Mouse (Mus musculus) bone marrow macrophage, adult 2 months (primary cell): ENCODE results near the gene Vps37b.

ENCODE experiments used
- CTCF ChIP-seq: IDR thresholded peaks from 2 replicates; pipeline ENCODE4 v1.5.1; 2012; ENCODE audit warnings: low read depth, mild to moderate bottlenecking, low read length, moderate library complexity
- POLR2A ChIP-seq: IDR thresholded peaks from 2 replicates; pipeline ENCODE4 v1.6.1; 2012; ENCODE audit warnings: mild to moderate bottlenecking, low read depth, low read length, borderline replicate concordance

DNA sequence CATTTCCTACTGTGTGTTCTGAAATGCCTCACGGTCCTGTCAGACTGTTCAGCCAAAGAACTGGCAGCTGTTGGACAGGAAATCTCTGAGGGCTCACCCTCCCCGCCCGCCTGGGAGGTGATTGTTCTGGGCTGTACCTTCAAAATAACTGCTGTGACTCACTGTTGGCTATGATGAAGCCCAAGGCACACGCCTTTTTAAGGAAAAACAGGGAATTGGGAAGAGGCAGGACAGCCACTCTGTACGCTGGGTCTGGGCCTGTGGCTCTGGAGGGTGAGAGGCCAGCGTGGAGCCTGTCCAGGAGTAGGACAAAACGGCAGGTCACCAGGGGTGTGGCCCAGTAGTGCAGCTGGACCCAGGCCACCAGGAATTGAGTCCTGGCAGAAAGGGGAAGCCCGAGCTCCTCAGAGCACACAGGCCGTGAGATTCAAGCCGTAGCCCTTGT is 39.9 kb downstream of the Vps37b start:
- no peak for TF ChIP-seq POLR2A
- no peak for TF ChIP-seq CTCF
